Mouse (Mus musculus): ENCODE data around the gene Fpr3.
"Not testable (repeated sequence)": the region's sequence is repeated elsewhere in the genome, so short reads cannot be mapped to it uniquely, and the experiment has no call there.

Gene Fpr3

DNA sequence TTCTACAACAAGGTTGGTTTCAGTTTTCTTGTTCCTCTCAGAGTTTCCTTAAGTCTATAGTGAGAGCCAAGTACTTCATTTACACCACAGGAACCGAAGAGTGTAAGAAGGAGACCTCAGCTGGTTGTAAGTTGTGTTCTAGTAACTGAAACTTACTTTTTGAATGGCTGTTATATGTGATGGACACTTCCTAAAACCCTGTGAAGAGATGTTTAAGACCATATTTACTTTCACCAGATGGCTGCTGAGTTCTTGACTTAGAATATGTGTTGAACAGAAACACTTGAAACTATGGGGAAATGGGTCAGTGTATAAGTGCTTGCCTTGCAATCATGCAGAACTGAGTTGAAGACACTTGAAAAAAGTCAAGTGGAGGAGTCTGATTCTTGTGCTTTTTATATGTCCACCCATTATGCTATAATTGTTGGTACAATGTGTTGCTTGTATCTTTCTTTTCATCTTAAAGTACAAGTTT is at the start of gene Fpr3, which contains the start of gene Fpr2:
Gene Fpr3, plus strand, starts transcription at position 79 of the 475 bp plus-strand sequence.
Gene Fpr2, plus strand, starts transcription at position 51 of the 475 bp plus-strand sequence.
- DNase-seq (ENCODE audit: extremely low spot score, low read depth, low spot score), result no peak

DNA sequence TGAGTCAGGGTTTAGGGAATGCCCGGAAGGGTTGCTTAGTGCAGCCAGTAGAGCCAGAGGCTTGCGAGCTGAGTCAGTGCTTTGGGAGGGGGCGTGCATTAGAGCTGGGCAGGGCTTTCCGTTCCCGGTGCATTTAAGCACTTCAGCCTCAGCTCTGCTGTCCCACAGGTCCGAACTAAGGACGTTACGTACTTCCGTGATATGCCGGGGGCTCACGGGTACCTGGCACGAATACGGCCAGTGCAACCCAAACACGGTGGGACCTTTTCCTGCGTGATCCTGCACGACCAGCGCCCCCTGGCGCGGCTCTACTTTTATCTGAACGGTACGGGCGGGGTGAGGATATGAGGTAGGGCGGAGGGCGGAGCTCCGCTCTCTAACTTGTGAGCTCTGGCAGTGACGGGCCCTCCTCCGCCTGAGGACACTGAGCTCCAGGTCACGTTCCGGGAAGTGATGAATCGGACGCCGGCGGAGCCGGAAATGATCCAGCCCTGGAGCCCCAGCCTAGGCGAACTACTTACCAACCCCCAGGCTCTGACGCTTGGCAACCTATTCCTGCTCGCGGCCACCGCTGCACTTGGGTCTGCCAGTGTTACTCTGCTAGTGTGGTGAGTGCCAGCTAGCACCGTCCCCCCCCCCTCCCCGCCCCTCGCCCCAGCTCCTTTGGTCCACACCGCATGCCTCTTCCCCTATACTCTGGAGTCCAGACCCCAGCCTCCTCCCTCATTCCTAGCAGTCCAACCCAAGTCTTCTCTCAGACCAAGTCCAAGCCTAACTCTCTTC is 49.5 kb upstream of the Fpr3 start:
- no peak for DNase-seq (ENCODE audit: extremely low spot score, low read depth, low spot score)

DNA sequence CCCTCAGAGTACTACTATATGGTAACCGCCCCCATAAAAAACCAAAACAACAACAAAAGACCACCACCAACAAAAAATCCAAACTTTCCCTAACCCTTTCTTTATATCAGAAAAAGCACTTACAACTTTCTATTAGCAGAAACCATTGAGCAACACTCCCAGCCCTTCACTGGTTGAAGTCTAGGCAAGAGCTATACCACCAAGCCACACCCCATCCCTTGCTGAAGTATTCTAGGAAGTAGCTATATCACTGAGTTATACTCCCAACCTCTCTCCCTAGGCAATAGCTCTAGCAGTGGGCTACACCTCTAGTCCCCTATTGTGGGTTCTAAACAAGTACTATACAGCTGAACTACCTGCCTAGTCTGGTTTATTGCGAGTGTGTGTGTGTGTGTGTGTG is 48.4 kb upstream of the Fpr3 start:
- DNase-seq (ENCODE audit: extremely low spot score, low read depth, low spot score), result no peak

DNA sequence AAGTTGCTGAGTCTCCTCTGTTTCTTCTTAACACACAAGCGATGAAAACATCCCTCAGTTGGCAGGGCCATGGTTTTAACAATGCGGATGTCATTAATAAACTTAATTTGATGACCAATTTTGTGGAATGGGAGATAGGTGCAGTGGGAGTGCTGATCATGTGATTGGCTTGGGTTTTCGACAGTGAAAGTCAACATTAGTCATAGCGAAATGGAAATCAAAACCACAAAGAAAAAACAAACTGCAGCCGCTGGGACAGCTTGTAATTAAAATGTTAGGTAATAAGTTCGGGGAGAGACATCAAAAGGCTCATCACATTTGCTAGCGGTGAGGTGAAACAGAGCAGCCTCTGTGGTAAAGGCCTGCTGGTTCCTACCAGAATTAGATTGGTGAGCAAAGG is 46.9 kb upstream of the Fpr3 start:
- DNase-seq (ENCODE audit: extremely low spot score, low read depth, low spot score), result no peak

DNA sequence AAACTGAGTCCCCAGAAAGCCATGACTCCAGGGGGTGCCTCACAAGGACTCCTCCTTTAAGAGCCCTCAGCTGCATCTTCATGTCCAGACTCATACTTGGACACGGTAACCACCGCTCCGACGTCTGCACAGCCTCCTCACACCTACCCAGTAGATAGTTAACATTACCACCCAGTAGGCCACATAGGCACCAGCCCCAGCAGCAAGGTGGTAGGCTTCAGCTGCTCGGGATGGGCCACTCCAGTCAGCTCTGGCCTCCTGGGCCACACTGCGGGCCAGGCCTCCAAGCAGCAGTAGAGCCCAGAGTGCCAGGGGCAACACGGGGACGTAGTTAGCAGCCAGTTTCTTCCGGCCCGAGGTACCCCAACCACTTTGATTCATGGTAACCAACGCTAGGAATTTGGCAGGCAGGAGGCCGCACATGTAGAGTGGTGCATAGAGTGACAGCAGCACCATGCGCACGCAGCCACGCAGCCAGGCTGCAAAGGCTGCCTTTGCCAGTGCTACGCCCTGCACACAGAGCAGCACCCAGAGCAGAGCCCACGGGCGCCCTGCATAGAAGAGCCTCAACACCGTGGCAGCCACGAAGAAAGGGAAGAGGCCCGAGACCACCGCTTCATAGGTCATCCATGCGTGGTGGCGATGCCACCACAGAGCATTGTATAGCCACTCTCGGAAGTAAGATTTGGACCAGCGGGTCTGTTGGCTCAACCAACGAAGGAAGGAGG is 44.0 kb upstream of the Fpr3 start:
- DNase-seq (ENCODE audit: extremely low spot score, low read depth, low spot score), result no peak

DNA sequence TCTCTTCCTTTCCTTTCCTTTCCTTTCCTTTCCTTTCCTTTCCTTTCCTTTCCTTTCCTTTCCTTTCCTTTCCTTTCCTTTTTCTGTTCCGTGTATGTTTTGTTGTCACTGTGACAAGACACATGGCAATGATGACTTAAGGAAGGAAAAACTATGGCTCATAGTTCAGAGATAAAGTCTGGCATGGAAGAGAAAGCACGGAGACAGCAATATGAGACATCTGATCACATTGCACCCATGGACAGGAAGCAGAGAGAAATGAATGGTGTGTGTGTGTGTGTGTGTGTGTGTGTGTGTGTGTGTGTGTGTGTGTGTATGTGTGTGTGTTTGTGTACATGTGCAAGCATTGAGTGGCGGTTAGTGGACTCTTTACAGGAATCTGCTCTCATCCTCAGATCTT is 43.0 kb upstream of the Fpr3 start:
- not testable (repeated sequence) for DNase-seq (ENCODE audit: extremely low spot score, low read depth, low spot score)

DNA sequence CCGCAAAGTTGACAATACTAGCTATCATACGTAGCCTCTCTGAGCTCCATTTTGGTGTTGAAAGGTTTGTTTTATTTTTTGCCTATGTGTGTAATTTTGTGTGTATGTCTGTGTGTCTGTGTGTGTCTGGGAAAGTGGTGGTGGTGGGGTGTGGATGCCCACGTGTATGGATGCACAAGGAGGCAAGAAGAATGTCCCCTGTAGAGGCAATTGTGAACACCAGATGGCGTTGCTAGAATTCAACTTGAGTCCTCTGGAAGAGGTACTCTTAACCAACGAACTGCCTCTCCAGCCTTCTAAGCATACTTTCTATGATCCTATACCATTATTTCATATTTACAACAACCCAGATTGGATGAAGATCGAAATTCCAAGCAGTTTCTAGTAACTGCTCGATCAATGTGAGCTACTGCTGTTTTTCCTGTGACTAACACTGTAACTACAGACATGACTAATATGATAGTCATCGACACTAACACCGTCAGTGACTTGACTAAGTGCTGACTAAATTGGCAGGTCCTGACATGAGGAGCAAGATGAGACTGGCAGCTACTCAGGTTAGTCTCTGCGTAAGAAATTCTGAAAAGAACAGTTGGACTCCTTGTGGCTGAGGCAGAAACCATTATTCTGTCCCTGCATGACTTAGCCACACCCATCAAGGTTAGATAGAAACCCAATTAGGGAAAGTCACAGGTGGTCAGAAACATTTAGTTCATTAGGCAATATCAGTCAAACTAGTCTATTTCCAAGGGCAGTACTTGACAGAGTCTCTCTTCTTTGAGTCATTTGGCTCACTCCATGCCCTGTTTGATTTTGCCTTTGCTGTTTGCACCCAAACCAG is 42.2 kb upstream of the Fpr3 start:
- no peak for DNase-seq (ENCODE audit: extremely low spot score, low read depth, low spot score)

DNA sequence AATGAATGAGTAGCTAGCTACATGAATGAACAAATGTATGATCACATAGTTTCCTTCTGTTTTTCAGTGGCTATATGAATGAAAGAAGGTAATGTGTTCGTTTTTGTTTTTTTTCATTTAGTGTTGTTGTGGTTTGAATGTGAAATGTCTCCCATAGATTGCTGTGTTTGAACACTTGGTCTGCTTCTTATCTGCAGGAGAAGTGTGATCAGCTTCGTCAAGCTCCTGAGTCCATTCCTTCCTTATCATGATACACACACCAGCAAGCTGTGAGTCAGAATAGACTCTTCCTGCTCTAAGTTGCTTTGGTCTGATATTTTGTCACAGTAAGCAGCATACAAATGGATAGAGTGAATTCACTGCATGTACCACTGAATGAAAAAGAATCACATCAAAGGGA is 38.7 kb upstream of the Fpr3 start:
- no peak for DNase-seq (ENCODE audit: extremely low spot score, low read depth, low spot score)

DNA sequence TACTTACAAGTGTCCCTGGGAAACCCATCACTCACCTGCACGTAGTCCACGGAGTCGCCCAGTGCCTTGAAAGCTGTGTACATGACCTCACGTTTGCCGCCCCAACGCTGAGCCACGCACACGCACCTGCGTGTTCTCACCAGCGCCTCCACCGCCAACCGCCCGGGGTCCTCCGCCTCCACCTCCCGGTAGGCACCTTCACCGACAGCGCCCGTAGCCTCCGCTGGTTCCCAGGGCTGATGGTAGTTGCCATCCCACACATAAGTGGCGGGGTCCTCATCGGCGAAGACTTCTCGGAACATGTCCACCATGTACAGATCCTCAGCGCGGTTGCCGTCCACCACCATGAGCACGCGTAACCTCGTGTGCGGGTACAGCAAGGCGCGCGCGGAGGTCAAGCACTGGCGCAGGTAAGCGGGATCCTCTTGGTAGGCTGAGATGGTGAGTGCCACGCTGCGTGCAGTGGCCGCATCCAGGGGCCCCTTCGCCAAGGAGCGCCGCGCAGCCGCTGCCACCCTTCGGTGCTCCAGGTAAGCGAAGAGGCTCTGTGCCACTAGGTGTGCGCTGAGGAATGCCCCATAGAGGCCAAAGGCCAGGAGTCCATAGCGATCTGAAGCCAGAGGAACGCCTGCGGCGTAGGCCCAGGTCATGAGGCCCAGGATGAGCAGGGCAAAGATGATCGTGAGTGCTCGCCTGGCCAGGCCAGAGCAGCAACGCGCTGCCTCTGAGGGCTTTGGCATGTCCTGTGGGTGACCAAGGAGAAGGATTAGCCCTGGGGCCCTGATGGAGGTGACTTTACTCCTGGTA is 37.5 kb upstream of the Fpr3 start:
- no peak for DNase-seq (ENCODE audit: extremely low spot score, low read depth, low spot score)

DNA sequence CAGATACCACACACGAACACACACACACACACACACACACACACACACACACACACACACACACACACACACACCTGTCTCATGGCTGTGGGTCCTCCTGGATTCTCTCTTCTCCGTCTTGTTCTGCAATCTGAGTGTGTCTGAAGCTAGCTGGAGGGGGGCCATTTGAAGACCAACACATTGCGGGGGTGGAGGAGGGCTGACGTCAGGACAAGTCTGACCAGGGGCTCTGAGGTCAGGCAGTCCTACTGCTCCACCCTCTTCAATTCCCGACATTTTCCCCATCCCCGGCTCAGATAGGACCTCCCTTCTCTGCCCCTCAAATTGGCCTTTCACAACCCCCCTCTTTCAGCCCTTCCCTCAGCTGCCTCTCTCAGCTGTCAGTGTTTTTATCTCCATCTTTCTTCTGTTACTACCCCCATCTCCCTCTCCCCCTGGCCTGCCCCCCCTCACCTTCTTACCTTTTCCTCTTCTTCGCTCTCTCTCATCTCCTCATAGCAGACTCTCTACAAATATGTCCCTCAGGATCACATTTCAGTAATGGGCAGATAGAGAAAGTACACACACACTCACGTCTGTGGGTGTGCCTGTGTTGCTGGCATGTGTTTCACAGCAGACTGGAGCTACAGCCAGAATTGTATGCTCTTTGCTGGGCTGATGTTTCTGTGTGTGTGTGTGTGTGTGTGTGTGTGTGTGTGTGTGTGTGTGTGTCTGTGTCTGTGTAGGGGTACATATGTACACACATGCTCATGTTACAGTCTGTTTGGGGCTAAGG is 32.4 kb upstream of the Fpr3 start, which contains the start of gene Has1:
Gene Has1, minus strand, starts transcription at position 142 of the 775 bp plus-strand sequence.
- no peak for DNase-seq (ENCODE audit: extremely low spot score, low read depth, low spot score)

DNA sequence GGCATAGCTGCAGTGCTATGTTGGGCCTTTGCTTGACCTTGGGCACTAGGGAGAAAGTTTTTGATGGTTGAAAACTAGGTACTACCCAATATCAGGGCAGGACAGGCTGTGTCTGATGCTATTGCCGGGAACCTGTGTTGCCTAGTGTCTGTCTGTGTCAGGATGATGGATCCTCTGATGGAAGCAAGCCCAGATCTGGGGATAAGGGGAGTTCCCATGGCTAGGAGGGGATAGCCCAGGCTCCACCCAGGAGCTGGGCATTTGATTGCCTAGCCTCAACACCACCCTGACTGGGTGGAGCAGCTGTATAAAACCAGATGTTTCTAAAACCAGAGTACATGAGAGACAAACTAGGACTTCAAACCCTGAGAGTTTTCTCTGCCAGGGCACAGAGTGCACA is 31.0 kb upstream of the Fpr3 start:
- no peak for DNase-seq (ENCODE audit: extremely low spot score, low read depth, low spot score)

DNA sequence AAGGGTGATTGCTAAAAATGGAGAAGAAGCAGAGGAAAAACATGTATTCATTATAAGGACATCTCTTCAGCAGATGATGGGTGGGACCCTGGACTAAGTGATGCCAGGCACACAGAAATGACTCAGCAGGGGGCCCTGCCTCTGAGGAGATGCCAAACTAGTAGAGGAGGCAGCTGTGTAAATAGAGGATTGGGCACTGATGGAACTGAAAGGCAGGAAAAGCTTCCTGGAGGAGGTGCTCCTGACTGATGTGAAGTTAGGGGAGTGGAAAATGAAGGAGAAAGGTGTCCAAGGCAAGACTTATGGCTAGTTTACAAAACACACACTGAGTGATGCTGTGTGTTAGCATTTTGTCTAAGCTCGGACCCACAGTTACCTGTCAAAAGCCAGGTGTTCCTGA is 30.2 kb upstream of the Fpr3 start:
- DNase-seq (ENCODE audit: extremely low spot score, low read depth, low spot score), result no peak

DNA sequence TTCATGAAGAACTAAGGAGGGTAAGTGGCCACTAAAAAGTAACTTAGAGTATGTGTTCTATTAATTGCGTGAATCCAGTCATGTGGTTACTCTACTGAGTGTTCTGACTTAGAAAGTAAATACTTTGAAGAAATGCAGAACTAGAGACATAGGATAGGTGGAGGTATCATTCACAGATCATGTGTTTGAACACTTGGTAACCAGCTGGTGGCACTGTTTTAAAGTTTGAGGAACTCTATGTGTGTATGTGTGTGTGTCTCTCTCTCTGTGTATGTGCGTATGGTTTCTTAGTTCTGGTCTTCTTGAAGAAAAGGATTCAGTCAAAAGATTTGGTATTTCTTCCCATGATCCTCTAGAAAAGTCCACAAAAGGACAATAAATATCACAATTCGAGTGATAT is 27.5 kb upstream of the Fpr3 start:
- no peak for DNase-seq (ENCODE audit: extremely low spot score, low read depth, low spot score)

DNA sequence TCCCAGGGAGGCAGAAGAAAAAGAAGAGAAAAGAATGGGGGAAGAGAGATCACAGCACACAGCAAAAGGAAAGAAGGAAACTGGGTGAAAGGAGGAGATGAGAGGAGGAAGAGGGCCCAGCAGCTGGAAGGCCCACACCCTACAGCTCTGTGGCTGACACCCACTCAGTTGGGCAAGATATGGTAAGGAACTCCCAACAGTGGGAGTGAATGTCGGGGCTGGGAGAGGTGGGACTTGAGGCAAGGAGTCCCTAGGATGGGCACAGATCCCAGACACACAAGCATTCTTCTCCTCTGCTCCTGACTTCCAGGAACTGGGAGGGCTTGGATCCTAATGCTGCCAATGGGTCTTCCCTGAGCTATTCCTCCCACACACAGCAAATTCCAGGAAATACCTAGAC is 25.3 kb upstream of the Fpr3 start:
- no peak for DNase-seq (ENCODE audit: extremely low spot score, low read depth, low spot score)

DNA sequence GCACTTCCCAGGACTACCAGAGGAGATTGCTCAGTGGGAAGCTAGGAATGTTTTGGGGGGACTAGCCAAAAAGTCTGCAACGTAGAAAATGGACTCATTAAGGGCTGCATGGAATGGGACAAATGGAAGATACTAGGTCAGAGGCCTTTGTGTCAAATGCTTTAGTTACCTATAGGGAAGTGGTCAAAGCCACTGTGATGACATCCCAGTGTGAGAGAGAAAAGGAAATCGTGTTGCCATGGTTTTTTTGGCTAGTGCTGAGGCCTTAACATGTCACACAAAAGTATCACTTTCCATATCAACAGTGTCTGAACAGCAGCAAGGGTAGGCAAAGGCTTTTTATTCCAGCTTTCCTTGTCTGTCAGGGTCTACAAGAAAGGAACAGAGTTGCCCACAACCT is 22.5 kb upstream of the Fpr3 start:
- no peak for DNase-seq (ENCODE audit: extremely low spot score, low read depth, low spot score)

DNA sequence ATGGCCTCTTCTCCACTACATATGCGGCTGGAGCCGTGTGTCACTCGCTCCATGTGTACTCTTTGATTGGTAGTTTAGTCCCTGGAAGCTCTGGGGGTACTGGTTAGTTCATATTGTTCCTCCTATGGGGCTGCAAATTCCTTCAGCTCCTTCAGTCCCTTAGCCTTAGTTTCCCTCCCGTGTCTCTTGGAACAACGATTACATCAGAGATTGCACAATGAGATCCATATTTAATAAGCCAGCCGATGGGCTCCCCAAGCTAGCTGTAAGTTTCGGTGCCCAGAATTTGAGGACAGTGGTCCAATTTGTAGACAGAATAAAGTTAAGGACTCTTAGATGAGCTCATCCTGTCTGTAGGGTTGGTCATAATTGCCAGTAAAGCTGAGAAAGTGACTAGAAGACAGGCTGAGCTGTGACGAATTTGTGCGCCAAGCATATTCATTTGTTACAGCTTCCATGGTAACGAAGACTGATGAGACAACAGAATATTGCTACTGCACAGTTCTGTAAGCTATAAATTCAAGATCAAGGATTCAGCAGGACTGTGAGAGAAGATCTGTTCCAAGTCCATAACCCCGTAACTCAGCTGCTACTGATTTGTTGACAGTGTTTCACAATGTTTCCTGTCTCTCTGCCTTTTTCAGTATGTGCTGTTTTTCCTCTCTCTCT is 20.7 kb upstream of the Fpr3 start:
- DNase-seq (ENCODE audit: extremely low spot score, low read depth, low spot score), result no peak

DNA sequence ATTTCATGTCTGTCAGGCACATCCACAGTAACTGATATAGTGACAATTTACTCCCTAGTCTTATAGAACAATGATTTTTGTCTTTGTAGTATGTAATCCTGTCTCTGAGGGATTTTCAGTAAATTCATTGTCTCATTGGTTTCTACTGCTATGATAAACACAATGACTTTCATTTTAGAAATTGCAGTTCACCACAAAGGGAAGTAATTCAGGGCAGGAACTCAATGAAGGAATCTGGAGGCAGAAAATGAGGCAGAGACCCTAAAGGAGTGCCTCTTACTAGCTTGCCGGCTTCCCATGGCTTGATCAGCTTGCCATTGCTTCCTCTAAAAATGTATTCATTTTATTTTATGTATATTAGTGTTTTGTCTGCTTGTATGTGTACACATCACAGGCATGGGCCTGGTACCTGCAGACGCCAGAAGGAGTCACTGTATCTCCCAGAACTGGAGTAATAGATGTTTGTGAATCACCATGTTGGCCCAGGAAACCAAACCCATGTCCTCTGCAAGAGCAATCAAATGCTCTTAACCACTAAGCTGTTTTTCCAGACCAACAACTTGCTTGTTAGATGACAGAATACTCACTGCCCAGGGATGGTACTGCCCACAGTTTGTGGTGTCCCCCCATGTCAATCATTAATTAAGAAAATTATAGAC is 16.6 kb upstream of the Fpr3 start:
- DNase-seq (ENCODE audit: extremely low spot score, low read depth, low spot score), result no peak

DNA sequence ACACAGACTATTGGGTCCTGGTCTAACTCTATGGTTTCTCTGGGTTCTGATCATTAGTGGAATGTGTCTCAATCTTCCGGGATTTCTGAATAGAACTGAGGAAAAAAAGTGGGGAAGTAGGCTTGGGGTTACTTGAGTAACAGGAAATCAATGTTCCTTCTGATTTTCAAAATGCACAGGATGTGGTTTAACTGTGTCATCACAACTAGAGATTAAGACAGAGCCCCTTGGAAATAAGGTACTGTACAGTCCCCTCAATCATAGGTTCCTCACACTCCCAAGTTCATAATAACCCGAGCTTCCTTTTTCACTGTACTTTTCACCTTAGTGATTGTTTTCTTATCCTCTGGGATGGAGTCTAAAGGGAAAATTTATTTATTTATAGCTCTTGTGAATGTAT is 16.0 kb upstream of the Fpr3 start:
- no peak for DNase-seq (ENCODE audit: extremely low spot score, low read depth, low spot score)

DNA sequence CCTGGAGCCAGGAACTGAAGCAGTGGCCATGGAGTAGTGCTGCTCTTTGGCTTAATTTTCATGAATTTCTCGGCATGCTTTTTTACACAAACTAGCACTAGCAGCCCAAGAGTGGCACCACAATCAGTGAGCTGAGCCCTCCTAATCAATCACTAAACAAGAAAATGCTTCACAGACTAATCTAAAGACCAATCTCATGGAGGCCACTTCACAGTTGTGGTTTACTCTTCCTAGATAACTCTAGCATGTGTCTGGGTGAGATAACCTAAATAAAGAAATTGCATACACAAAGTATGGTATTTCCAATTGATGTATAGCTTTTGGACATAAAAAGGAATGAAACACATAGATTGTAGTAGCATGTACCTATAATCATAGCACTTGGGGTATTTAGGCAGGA is 8.3 kb upstream of the Fpr3 start:
- DNase-seq (ENCODE audit: extremely low spot score, low read depth, low spot score), result no peak

Data from hindlimb bud, embryonic 11.5 days (tissue).